Mouse (Mus musculus): ENCODE results near the gene Ptpru. TPM values are rescaled to one million over a fixed set of nuclear protein-coding genes. Genes with fewer than 3 reads are reported as not detected.

Gene Ptpru
- total RNA-seq, 2 experiments from 2014 or later = 81.6 to 89.3 TPM

DNA sequence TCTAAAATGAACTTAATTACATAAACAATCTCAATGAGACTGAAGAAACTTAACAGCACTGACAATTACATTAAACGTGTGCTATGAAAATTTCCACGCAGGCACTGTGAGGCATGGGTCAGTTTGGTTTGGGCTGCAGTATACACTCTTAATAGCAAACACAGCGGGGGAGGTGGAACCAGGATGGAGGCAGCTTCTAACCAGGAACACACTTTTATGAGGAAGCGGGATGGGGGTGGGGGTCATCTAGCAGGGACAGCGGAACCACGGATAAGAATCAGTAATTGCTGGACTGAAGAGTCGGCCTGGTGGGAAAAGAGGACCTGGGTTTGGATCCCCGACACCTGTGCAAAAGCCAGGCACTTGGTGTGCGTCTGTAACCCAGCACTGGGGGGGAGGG is 34.2 kb downstream of the Ptpru start:
- DNase-seq (ENCODE audit: extremely low spot score in 1 of 2, low spot score in 2 of 2) = no peak
- intact Hi-C loops (cut with DNase I) = no loop called here

DNA sequence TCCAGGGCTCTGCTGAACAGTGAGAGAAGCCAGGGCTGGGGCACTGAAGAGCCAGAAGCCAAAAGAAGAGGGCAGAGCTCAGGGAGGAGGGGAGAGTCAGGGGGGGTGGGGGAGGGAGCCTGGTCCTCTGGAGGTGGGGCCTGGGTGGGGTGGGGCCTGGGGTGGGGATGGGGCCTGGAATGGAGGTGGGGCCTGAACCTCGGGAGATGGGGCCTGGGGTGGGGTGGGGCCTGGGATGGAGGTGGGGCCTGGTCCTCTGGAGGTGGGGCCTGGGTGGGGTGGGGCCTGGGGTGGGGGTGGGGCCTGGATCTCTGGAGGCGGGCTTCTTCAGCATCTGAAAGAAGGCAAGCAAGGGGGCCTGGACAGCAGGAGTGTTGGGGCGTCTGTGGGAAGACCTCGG is 39.1 kb downstream of the Ptpru start:
- no peak for DNase-seq (ENCODE audit: extremely low spot score in 1 of 2, low spot score in 2 of 2)
- intact Hi-C loops (cut with DNase I) = no loop called here

DNA sequence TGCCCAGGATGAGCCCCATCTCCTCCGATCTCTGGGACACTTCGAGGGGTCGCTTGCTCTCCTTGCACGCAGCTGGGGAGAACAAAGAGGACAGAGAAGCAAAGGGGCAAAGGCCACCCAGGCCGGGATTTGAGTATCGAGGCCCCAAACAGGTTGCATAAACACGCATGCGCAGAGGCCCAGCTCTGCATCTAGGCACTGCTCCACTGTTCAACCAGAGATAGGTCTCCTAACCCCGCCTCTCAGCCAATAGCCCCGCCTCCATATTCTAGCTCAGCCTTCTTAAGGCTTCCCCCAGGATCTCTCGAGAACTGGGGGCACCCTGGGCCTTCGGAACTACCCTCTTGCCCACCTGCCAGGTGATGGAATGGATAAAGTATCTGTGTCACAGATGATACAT is 40.2 kb downstream of the Ptpru start:
- no peak for DNase-seq (ENCODE audit: extremely low spot score in 1 of 2, low spot score in 2 of 2)
- intact Hi-C loops (cut with DNase I) = no loop called here

- DNase-seq (ENCODE audit: extremely low spot score in 1 of 2, low spot score in 2 of 2) = peak; percentile 32 to 53
- intact Hi-C loops (cut with DNase I) = no loop called here
These were observed 40.6 kb downstream of the Ptpru start for GRCm38 (mm10) chr4:131797483-131797882.

- intact Hi-C loops (cut with DNase I) = no loop called here
- DNase-seq (ENCODE audit: extremely low spot score in 1 of 2, low spot score in 2 of 2) = peak in 1 of 2 experiments; percentile 27
These were observed 41.6 kb downstream of the Ptpru start for GRCm38 (mm10) chr4:131796312-131797080.

- intact Hi-C loops (cut with DNase I) = loop anchor here (5.0 kb wide), 1 partner anchor 51 kb away; the partner anchor contains the start of gene Ptpru
- DNase-seq (ENCODE audit: extremely low spot score in 1 of 2, low spot score in 2 of 2) = no peak
These were observed 51.3 kb downstream of the Ptpru start for GRCm38 (mm10) chr4:131786800-131787199.

DNA sequence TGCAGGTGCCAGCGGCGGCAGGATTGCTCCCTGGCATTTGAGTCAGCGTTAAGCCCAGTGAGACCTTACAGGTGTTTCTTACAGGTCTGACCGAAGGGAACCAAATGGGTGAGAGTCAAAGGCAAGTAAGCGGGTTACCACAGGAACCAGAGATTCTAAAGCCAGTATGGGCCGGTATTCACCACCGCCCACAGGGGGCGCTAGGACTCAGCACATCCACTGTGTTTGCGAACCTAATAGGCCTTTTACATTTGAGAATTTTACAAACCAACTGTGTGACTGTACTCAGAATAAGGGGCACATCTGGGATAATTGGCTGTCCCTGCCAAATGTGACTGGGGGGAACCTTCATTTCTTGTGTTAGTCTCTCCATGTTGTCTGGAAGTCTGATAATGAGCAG is 54.1 kb downstream of the Ptpru start:
- intact Hi-C loops (cut with DNase I) = no loop called here
- DNase-seq (ENCODE audit: extremely low spot score in 1 of 2, low spot score in 2 of 2) = peak in 1 of 2 experiments; percentile 60

DNA sequence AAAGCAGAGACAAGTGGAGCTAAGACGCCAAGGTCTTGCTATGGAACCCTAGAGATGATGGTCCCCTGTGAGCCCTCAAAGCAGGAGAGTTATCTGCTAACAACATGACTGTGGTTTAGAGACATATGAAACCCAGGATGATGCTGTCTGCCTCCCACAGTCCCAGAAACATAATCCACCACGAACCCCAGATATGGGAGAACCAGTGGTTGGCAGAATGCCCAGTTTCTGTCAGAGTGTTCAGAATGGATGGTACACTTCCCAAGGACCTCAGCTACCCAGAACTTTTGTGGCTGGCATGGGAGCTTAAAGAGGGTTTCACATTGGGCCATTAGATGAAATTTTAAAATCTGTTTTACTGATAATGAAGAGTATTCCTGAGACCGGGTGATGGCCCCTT is 57.1 kb downstream of the Ptpru start:
- intact Hi-C loops (cut with DNase I) = no loop called here
- DNase-seq (ENCODE audit: extremely low spot score in 1 of 2, low spot score in 2 of 2) = no peak

GRCm38 (mm10) chr4:131778616-131779275 is 59.3 kb downstream of the Ptpru start:
- no peak for DNase-seq (ENCODE audit: extremely low spot score in 1 of 2, low spot score in 2 of 2)
- intact Hi-C loops (cut with DNase I) = no loop called here

DNA sequence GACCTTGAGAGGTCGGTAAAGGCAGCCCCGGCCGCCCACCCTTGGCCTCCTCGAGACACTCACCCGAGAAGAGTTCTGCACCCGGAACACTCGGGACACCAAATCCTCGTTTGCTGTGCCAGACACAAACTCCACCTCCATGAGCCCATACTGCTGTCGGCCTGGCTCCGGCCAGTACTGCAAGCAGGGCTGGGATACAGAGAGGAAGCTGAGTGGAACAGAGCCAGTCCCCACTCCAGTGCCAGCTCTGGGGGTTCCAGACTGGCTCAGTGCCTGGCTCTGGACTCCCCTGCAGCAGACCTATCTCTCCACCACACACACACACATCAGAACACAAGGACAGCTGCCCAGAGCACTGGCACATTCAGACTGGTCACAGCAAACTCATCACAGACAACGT is 66.7 kb downstream of the Ptpru start:
- DNase-seq (ENCODE audit: extremely low spot score in 1 of 2, low spot score in 2 of 2) = peak in 1 of 2 experiments; percentile 36
- intact Hi-C loops (cut with DNase I) = no loop called here

GRCm38 (mm10) chr4:131763911-131764310 is 74.2 kb downstream of the Ptpru start:
- intact Hi-C loops (cut with DNase I) = no loop called here

DNA sequence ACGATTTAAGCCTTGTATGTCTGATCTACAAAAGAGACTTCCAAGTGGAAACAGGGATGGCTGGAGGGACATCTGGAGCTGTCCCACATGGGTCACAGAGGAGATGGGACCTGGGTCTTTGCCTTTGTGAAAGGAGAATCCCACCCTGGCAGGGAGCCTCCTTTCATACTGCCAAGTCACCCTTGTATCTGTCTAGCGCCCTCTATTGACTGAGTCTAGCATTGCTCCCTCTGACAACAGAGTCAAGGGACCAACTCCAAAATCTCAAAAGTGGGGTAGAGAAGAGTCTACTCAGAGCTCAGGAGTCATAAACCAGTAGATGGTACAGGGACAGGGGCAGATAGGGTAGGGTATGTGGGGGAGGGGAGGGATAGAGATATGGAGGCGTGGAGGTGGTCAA is 74.6 kb downstream of the Ptpru start:
- DNase-seq (ENCODE audit: extremely low spot score in 1 of 2, low spot score in 2 of 2) = no peak
- intact Hi-C loops (cut with DNase I) = no loop called here

More at GRCm38 (mm10) chr4:131763911-131764310, 74.2 kb downstream of the Ptpru start:
- no peak for DNase-seq (ENCODE audit: extremely low spot score in 1 of 2, low spot score in 2 of 2)

- no peak for DNase-seq (ENCODE audit: extremely low spot score in 1 of 2, low spot score in 2 of 2)
- intact Hi-C loops (cut with DNase I) = no loop called here
These were observed 75.8 kb downstream of the Ptpru start for GRCm38 (mm10) chr4:131762211-131762784.

- intact Hi-C loops (cut with DNase I) = no loop called here
- no peak for DNase-seq (ENCODE audit: extremely low spot score in 1 of 2, low spot score in 2 of 2)
These were observed 85.8 kb downstream of the Ptpru start for GRCm38 (mm10) chr4:131752204-131752837.

- DNase-seq (ENCODE audit: extremely low spot score in 1 of 2, low spot score in 2 of 2) = peak in 1 of 2 experiments; percentile 27
- intact Hi-C loops (cut with DNase I) = no loop called here
These were observed 86.5 kb downstream of the Ptpru start for GRCm38 (mm10) chr4:131751561-131751960.

GRCm38 (mm10) chr4:131749802-131750201 is 88.3 kb downstream of the Ptpru start:
- intact Hi-C loops (cut with DNase I) = no loop called here
- no peak for DNase-seq (ENCODE audit: extremely low spot score in 1 of 2, low spot score in 2 of 2)

DNA sequence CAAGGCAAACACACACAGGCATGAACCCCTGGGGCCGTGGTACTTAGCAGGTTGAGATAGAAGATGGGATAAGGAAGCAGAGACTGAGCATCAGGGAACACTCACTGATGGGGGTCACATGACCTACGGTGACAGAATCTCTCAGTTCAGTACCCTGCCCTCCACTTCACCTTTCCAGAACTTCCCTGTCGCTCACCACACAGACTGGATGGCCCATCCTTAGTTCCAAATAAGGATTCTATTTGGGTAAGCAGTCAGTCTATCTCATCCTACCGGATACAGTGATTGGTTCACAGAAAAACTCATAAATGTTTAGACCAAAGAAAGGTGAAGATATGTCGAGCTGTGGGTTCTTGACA is 93.4 kb downstream of the Ptpru start:
- intact Hi-C loops (cut with DNase I) = no loop called here
- no peak for DNase-seq (ENCODE audit: extremely low spot score in 1 of 2, low spot score in 2 of 2)

- intact Hi-C loops (cut with DNase I) = no loop called here
These were observed 94.0 kb downstream of the Ptpru start for GRCm38 (mm10) chr4:131743831-131744684.

DNA sequence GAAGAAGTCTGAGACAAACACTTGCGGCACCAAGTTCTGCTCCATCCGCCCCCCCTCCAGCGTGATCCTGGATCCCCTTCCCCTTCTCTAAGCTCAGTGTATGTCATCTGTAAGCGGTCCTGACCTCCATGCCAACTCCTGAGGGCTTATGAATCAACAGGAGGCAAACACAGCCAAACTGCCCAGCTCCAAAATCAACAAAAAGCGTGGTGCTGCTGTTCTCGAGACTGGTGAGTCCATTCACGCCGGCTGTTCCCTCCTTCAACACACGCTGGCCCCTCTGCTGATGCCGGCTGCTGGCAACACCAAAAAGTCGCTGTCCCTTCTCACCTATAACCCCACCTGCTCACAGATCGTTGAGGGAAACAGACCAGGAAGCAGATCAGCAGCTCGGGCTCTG is 95.1 kb downstream of the Ptpru start:
- no peak for DNase-seq (ENCODE audit: extremely low spot score in 1 of 2, low spot score in 2 of 2)
- intact Hi-C loops (cut with DNase I) = no loop called here

More at GRCm38 (mm10) chr4:131743831-131744684, 94.0 kb downstream of the Ptpru start:
- no peak for DNase-seq (ENCODE audit: extremely low spot score in 1 of 2, low spot score in 2 of 2)
